Mouse (Mus musculus) adrenal gland, adult 18-20 months (tissue): ENCODE data around the gene Fth1. TPM values are rescaled to one million over a fixed set of nuclear protein-coding genes. Genes with fewer than 3 reads are reported as not detected.
A peak's percentile ranks its signal among the peaks of the same experiment; 100 is the strongest.

ENCODE experiments used
- DNase-seq, 2 experiments: peaks; one replicate each; pipeline ENCODE4 v3.0.0; 2021 to 2022; ENCODE audit warnings: low spot score in 2 of 2
- total RNA-seq, 2 experiments: library from RNA; stranded (reverse); gene quantifications; 1 replicate in 1 of 2; 2 replicates in 1 of 2; pipeline ENCODE4 v1.2.3; 2021

Fth1 gene
- total RNA-seq, 2 experiments from 2014 or later: 3,118 to 4,182 TPM

- DNase-seq: no peak
Observed at GRCm38 (mm10) chr19:10019214-10019760, 38.9 kb downstream of the Fth1 start.

GRCm38 (mm10) chr19:10021981-10022380, 41.6 kb downstream of the Fth1 start:
- no peak for DNase-seq

GRCm38 (mm10) chr19:10022414-10023303, 42.3 kb downstream of the Fth1 start:
- no peak for DNase-seq

- no peak for DNase-seq
Observed at GRCm38 (mm10) chr19:10023304-10023758, 42.9 kb downstream of the Fth1 start.

- peak; percentile 58 to 68 for DNase-seq
Observed at GRCm38 (mm10) chr19:10025169-10025875, 44.9 kb downstream of the Fth1 start.

GRCm38 (mm10) chr19:10029746-10030145, 49.3 kb downstream of the Fth1 start:
- no peak for DNase-seq

- no peak for DNase-seq
Observed at GRCm38 (mm10) chr19:10033211-10033973, 53.0 kb downstream of the Fth1 start.

- no peak for DNase-seq
Observed at GRCm38 (mm10) chr19:10034356-10034755, 54.0 kb downstream of the Fth1 start.

Other genes starting within 250 kb of the Fth1 start
- gene Scgb2a2, start 133.0 kb upstream of the Fth1 start, total RNA-seq: not detected
- 1 to 10 TPM; 6.0 to 7.8 TPM for gene Incenp, start 81.0 kb upstream of the Fth1 start, total RNA-seq
- under 1 TPM; 0.22 to 0.30 TPM for gene Best1, start 21.0 kb downstream of the Fth1 start, total RNA-seq
- 1 to 10 TPM; 3.6 to 5.9 TPM for gene Rab3il1, start 21.1 kb downstream of the Fth1 start, total RNA-seq
- 10 to 100 TPM; 10.3 to 54.2 TPM for gene Fads3, start 61.0 kb downstream of the Fth1 start, total RNA-seq
- 1,000 to 10,000 TPM; 1,303 to 1,859 TPM for gene Fads2, start 121.1 kb downstream of the Fth1 start, total RNA-seq
- 1,000 to 10,000 TPM in 1 of 2 experiments, 100 to 1,000 TPM in 1; 659 to 1,051 TPM for gene Fads1, start 202.3 kb downstream of the Fth1 start, total RNA-seq
- 100 to 1,000 TPM; 139 to 159 TPM for gene Tmem258, start 223.4 kb downstream of the Fth1 start, total RNA-seq
- 10 to 100 TPM in 1 of 2 experiments, 1 to 10 TPM in 1; 7.1 to 12.4 TPM for gene Fen1, start 223.6 kb downstream of the Fth1 start, total RNA-seq